Mouse (Mus musculus) heart, embryonic 13.5 days (tissue): ENCODE results near the gene Itga8. TPM values are rescaled to one million over a fixed set of nuclear protein-coding genes. Genes with fewer than 3 reads are reported as not detected.
A peak's percentile ranks its signal among the peaks of the same experiment; 100 is the strongest.

ENCODE experiments used
- ATAC-seq: fragments of 200-750 bp; cut with Nextera tagmentation; 2 replicates; pipeline ENCODE4 v1.8.0; 2017; ENCODE audit warnings: moderate TSS enrichment; ENCODE audit not compliant: insufficient number of reproducible peaks, low FRiP score, low TSS enrichment; ENCODE audit errors: extremely low read depth
- H3K27ac ChIP-seq: fragments of 300-500 bp; sonication (generic); replicated peaks from 2 replicates; pipeline ENCODE4 v1.5.1; 2015; ENCODE audit warnings: moderate library complexity, mild to moderate bottlenecking, inconsistent platforms
- H3K27me3 ChIP-seq: fragments of 300-500 bp; sonication (generic); replicated peaks from 2 replicates; pipeline ENCODE4 v1.6.1; 2015; ENCODE audit warnings: mild to moderate bottlenecking, inconsistent platforms
- H3K36me3 ChIP-seq: fragments of 300-500 bp; sonication (generic); 2 replicates; pipeline ENCODE4 v1.6.1; 2015; ENCODE audit warnings: mild to moderate bottlenecking, inconsistent platforms
- H3K4me1 ChIP-seq: fragments of 300-500 bp; sonication (generic); 2 replicates; pipeline ENCODE4 v1.6.1; 2015; ENCODE audit warnings: inconsistent platforms
- H3K4me2 ChIP-seq: fragments of 300-500 bp; sonication (generic); 2 replicates; pipeline ENCODE4 v1.6.1; 2015; ENCODE audit warnings: inconsistent platforms, mild to moderate bottlenecking, moderate library complexity
- H3K4me3 ChIP-seq: fragments of 300-500 bp; sonication (generic); 2 replicates; pipeline ENCODE4 v1.5.1; 2015; ENCODE audit warnings: moderate library complexity, mild to moderate bottlenecking, inconsistent platforms
- H3K9ac ChIP-seq: fragments of 300-500 bp; sonication (generic); 2 replicates; pipeline ENCODE4 v1.6.1; 2015; ENCODE audit warnings: inconsistent platforms, mild to moderate bottlenecking, moderate library complexity
- H3K9me3 ChIP-seq: fragments of 300-500 bp; sonication (generic); 2 replicates; pipeline ENCODE4 v1.6.1; 2016; ENCODE audit warnings: inconsistent platforms
- WGBS: fragments of 180-500 bp; shearing (Covaris S2); methylation state at CpG from one replicate; pipeline ENCODE4 v1.1.7; 2015; ENCODE audit warnings: mixed read lengths; 5-methylcytosine and 5-hydroxymethylcytosine counted together
- polyA plus RNA-seq: library from polyadenylated mRNA; unstranded; fragments of >200 nt; fragmentation: Nextera tagmentation; extraction: Ambion mirVana; gene quantifications from 2 replicates; pipeline ENCODE4 v1.2.1, GENCODE M21; 2015

Gene Itga8
- polyA plus RNA-seq, 1 experiment from 2014 or later = 10.8 TPM

DNA sequence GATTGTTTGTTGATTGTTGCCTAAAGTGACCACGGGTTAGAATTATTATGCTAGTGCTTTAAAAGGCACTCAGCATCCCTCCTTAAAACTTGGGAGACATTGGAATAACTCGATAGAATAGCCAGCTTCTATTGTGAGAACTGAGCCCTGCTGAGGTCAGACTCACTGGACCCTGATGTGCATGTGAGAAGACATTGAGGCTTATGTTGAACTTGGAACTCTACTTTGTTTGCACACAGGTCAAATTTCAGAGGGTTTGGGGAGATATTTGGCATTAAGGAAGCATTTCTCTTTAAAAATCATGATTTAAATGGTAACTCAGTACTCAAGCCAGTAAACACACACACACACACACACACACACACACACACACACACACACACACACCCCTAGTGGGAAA, 153.8 kb downstream of the Itga8 start:
- no peak for ATAC-seq
- 60% methylated on average over 2 of the region's 2 CpGs for WGBS
- H3K9me3 ChIP-seq = no peaks in the 10 kb centered on the region
- H3K4me2 ChIP-seq = no peak overlapping the region
- H3K9ac ChIP-seq = no peak overlapping the region
- H3K27ac ChIP-seq = no peak overlapping the region
- peaks cover 2% of the 10 kb centered on the region; the same call in 1 of the 2 replicates for H3K36me3 ChIP-seq
- no peaks in the 10 kb centered on the region for H3K27me3 ChIP-seq
- no peaks in the 10 kb centered on the region for H3K4me1 ChIP-seq
- no peak overlapping the region for H3K4me3 ChIP-seq

DNA sequence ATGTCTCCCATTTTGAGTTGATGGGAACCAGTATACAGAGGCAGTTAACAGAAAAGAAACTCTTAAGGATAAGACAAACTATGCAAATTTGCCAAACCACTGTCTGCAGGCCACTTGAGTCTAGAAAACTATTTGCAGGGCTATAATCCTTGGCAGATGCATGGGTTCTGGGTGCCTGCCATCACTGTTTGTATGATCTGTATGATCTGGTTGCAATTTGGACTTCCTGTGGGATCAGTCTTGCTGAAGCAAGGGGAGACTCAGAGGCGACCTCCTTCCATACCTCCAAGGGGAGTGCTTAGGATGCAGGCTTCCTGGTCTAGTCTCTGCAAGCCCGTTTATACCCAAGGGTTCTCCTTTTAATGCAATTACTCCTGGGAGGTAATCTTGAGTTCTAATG, 155.1 kb downstream of the Itga8 start:
- no peak overlapping the region for H3K4me3 ChIP-seq
- no peaks in the 10 kb centered on the region for H3K4me1 ChIP-seq
- no peaks in the 10 kb centered on the region for H3K9me3 ChIP-seq
- H3K27ac ChIP-seq = no peak overlapping the region
- H3K4me2 ChIP-seq = no peak overlapping the region
- ATAC-seq = no peak
- no peaks in the 10 kb centered on the region; the same call in 1 of the 2 replicates for H3K36me3 ChIP-seq
- WGBS = 50% methylated on average over 2 of the region's 2 CpGs
- H3K9ac ChIP-seq = no peak overlapping the region
- no peaks in the 10 kb centered on the region for H3K27me3 ChIP-seq

GRCm38 (mm10) chr2:12138765-12139368, 162.9 kb downstream of the Itga8 start:
- Histone ChIP-seq H3K27me3 (no peaks in the 10 kb centered on the region), H3K9me3 (no peaks in the 10 kb centered on the region), H3K4me1 (no peaks in the 10 kb centered on the region), H3K9ac (no peak overlapping the region), H3K36me3 (peaks cover 19% of the 10 kb centered on the region; the same call in 1 of the 2 replicates), H3K4me2 (no peak overlapping the region), H3K27ac (no peak overlapping the region), H3K4me3 (no peak overlapping the region)
- WGBS = 63% methylated on average over 5 of the region's 5 CpGs
- ATAC-seq = 0 out of 2 replicates have a peak, but pooled peaks have one; percentile 58

- Histone ChIP-seq H3K27ac (no peak overlapping the region), H3K9ac (no peak overlapping the region), H3K4me2 (no peak overlapping the region), H3K36me3 (peaks cover 2% of the 10 kb centered on the region), H3K4me3 (no peak overlapping the region), H3K4me1 (no peaks in the 10 kb centered on the region), H3K27me3 (no peaks in the 10 kb centered on the region), H3K9me3 (no peaks in the 10 kb centered on the region)
- ATAC-seq = no peak
These were observed 175.1 kb downstream of the Itga8 start for GRCm38 (mm10) chr2:12126580-12126979.

DNA sequence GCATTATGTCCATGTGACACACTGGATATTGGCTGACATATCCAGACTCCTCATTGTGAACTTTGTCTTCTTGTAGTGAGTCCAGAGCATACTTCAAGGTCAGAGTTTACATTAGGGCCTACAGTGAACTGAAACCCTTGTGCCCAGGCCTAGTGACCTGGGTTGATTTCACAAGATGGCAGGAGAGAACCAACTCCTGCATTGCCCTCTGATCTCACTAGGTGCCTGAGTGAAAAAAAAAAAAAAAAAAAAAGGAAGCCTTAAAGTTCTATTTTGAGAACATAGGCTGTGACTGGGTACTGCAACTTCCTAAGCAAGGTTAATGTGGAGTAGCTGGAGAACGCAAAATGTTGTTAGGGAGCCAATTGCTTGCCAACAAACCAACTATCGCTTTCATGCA, 186.2 kb downstream of the Itga8 start:
- 39% methylated on average over 2 of the region's 2 CpGs for WGBS

DNA sequence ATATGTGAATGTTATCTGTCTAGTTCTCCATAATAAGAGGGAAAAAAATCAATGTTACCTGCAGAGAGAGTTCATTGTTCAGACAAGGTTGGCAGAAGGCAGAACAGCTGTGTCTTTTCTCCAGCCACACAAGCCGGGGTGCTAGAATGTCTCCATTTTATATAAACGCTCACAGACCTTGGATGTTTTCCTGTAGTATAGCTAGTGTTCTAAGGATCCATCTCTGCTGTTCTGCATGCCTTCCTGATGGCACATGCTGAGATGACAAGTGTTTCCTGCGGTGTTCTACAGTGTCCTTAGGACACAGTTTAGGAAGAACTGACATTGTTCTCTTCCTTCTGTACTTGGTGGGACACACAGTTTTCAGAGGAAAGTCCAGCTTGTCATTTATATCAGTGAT, 192.4 kb downstream of the Itga8 start:
- 67% methylated on average over 3 of the region's 3 CpGs for WGBS
- no peak overlapping the region for H3K4me2 ChIP-seq
- no peak overlapping the region for H3K27ac ChIP-seq
- H3K9ac ChIP-seq = no peak overlapping the region
- ATAC-seq = no peak
- H3K36me3 ChIP-seq = peaks cover 7% of the 10 kb centered on the region; the same call in 1 of the 2 replicates
- H3K27me3 ChIP-seq = no peaks in the 10 kb centered on the region
- no peaks in the 10 kb centered on the region for H3K9me3 ChIP-seq
- no peak overlapping the region for H3K4me3 ChIP-seq
- peaks cover 3% of the 10 kb centered on the region; the same call in 1 of the 2 replicates for H3K4me1 ChIP-seq

More for the DNA sequence above, 186.2 kb downstream of the Itga8 start:
- H3K4me3 ChIP-seq = no peak overlapping the region
- H3K9ac ChIP-seq = no peak overlapping the region
- H3K27me3 ChIP-seq = no peaks in the 10 kb centered on the region
- H3K4me1 ChIP-seq = 0 out of 2 replicates have a peak, but pooled peaks cover 5% of the 10 kb centered on the region
- ATAC-seq = no peak
- peaks cover 12% of the 10 kb centered on the region; the same call in 1 of the 2 replicates for H3K36me3 ChIP-seq
- H3K4me2 ChIP-seq = no peak overlapping the region
- H3K9me3 ChIP-seq = no peaks in the 10 kb centered on the region
- H3K27ac ChIP-seq = no peak overlapping the region

GRCm38 (mm10) chr2:12108306-12108705, 193.4 kb downstream of the Itga8 start:
- Histone ChIP-seq H3K36me3 (peaks cover 7% of the 10 kb centered on the region; the same call in 1 of the 2 replicates), H3K4me3 (no peak overlapping the region), H3K9ac (no peak overlapping the region), H3K27me3 (no peaks in the 10 kb centered on the region), H3K4me2 (no peak overlapping the region), H3K9me3 (no peaks in the 10 kb centered on the region), H3K27ac (no peak overlapping the region), H3K4me1 (peaks cover 3% of the 10 kb centered on the region; the same call in 1 of the 2 replicates)
- WGBS = 72% methylated on average over 2 of the region's 2 CpGs
- no peak for ATAC-seq

GRCm38 (mm10) chr2:12107265-12107664, 194.5 kb downstream of the Itga8 start:
- H3K9me3 ChIP-seq = no peaks in the 10 kb centered on the region
- peaks cover 7% of the 10 kb centered on the region; the same call in 1 of the 2 replicates for H3K36me3 ChIP-seq
- no peak overlapping the region for H3K4me2 ChIP-seq
- no peak for ATAC-seq
- H3K27ac ChIP-seq = no peak overlapping the region
- H3K9ac ChIP-seq = no peak overlapping the region
- WGBS = 65% methylated on average over 2 of the region's 2 CpGs
- H3K27me3 ChIP-seq = no peaks in the 10 kb centered on the region
- peaks cover 3% of the 10 kb centered on the region; the same call in 1 of the 2 replicates for H3K4me1 ChIP-seq
- H3K4me3 ChIP-seq = no peak overlapping the region

GRCm38 (mm10) chr2:12103183-12103582, 198.5 kb downstream of the Itga8 start:
- H3K27ac ChIP-seq = no peak overlapping the region
- no peak overlapping the region for H3K9ac ChIP-seq
- no peak overlapping the region for H3K4me3 ChIP-seq
- no peak overlapping the region for H3K4me2 ChIP-seq
- 62% methylated on average over 1 of the region's 1 CpGs for WGBS
- H3K27me3 ChIP-seq = no peaks in the 10 kb centered on the region
- no peaks in the 10 kb centered on the region for H3K36me3 ChIP-seq
- no peaks in the 10 kb centered on the region for H3K9me3 ChIP-seq
- no peaks in the 10 kb centered on the region for H3K4me1 ChIP-seq
- ATAC-seq = no peak

DNA sequence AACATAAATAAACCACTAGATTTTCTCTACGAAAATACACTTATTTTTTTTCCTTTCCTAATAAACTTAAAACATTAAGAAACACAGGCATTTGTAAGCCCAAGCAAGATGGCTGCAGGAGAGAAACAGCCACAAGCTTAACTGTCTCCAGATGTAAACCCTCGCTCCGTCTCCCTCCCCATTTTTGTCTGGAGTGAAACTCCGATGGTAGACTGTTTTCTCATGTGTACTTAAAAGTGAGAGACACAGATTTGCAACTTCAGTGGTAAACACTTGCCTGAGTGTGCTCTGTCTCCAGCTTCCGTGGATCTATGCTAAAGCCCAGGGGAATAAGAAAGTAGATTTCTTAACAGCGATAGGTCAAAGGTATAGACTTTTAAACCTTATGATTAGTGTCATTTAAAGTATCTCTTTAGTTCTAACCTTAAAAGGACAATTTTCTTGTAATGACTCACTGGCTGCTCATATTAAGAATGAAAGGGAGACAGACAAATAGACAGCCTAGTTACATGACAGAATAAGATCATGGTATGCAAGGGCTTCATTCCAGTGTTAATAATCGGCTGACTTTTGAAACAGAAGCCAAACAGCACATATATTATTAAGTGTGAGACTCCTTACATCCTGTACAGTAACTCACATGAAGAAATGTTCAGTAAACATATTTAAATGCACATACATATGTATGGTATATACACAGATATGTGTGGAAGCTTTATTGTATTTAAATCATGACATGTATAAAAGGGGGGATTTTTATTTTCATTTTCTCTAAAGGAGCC, 209.3 kb downstream of the Itga8 start:
- Histone ChIP-seq H3K9ac (no peak overlapping the region), H3K4me3 (no peak overlapping the region), H3K4me2 (no peak overlapping the region), H3K9me3 (no peaks in the 10 kb centered on the region), H3K27me3 (no peaks in the 10 kb centered on the region), H3K27ac (no peak overlapping the region), H3K36me3 (no peaks in the 10 kb centered on the region), H3K4me1 (no peaks in the 10 kb centered on the region)
- 57% methylated on average over 7 of the region's 7 CpGs for WGBS
- ATAC-seq = no peak

DNA sequence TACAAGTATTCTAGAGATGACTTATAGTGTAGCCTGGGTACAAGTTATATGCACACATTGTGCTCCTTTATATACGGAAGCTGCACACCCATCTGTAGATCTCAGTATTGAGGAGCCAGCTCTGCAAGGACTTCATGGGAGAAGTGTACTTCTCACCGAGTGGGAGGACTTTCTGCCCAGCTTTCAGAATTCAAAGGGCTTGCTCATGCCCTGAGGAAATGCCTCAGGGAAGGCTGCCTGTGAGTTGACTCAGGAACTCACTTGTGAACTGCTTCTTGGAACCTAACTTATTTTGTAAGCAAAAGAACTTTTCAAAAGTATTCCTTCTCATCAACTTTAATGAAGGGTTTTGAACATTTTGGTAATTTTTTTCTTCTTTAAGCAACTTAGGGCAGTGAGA, 210.7 kb downstream of the Itga8 start:
- no peak for ATAC-seq
- WGBS = 72% methylated on average over 2 of the region's 2 CpGs
- no peak overlapping the region for H3K4me3 ChIP-seq
- H3K4me2 ChIP-seq = no peak overlapping the region
- no peaks in the 10 kb centered on the region for H3K4me1 ChIP-seq
- H3K9me3 ChIP-seq = no peaks in the 10 kb centered on the region
- H3K36me3 ChIP-seq = no peaks in the 10 kb centered on the region
- no peaks in the 10 kb centered on the region for H3K27me3 ChIP-seq
- no peak overlapping the region for H3K9ac ChIP-seq
- no peak overlapping the region for H3K27ac ChIP-seq
